Mouse (Mus musculus): Measurements from ENCODE around the gene Mecp2. TPM values are rescaled to one million over a fixed set of nuclear protein-coding genes. Genes with fewer than 3 reads are reported as not detected.
A peak's percentile ranks its signal among the peaks of the same experiment; 100 is the strongest.

Gene Mecp2
- polyA plus RNA-seq, 1 experiment = 22.7 TPM

GRCm38 (mm10) chrX:74084946-74085498 lies 50.1 kb downstream of the Mecp2 start:
- H3K36me3 ChIP-seq (ENCODE audit: control insufficient read depth, insufficient read depth, low read length, poor library complexity, severe bottlenecking) = no peaks in the 10 kb centered on the region
- peak overlapping the region; percentile 48 for H3K27ac ChIP-seq (ENCODE audit: insufficient read depth, low read length)
- peak overlapping the region; percentile 91 for H3K9ac ChIP-seq (ENCODE audit: low read depth, poor library complexity, severe bottlenecking)
- H3K4me1 ChIP-seq (ENCODE audit: control insufficient read depth, insufficient read depth, low read length) = no peaks in the 10 kb centered on the region
- H3K27me3 ChIP-seq (ENCODE audit: control insufficient read depth, insufficient read depth, low read length, poor library complexity, severe bottlenecking) = no peaks in the 10 kb centered on the region
- H3K9me3 ChIP-seq (replicated peaks; ENCODE audit: control insufficient read depth, insufficient read depth, low read length, poor library complexity, severe bottlenecking) = no peaks in the 10 kb centered on the region
- TF ChIP-seq EP300 (IDR thresholded peaks at IDR 0.05; ENCODE audit: insufficient read depth, low read depth, low read length) = no peak
- peak overlapping the region; percentile 92 for H3K4me3 ChIP-seq (ENCODE audit: low read depth, low read length)

- Histone ChIP-seq H3K9ac (ENCODE audit: low read depth, poor library complexity, severe bottlenecking) (peak overlapping the region; percentile 91), H3K4me1 (ENCODE audit: control insufficient read depth, insufficient read depth, low read length) (no peaks in the 10 kb centered on the region), H3K36me3 (ENCODE audit: control insufficient read depth, insufficient read depth, low read length, poor library complexity, severe bottlenecking) (no peaks in the 10 kb centered on the region), H3K27me3 (ENCODE audit: control insufficient read depth, insufficient read depth, low read length, poor library complexity, severe bottlenecking) (no peaks in the 10 kb centered on the region), H3K9me3 (replicated peaks; ENCODE audit: control insufficient read depth, insufficient read depth, low read length, poor library complexity, severe bottlenecking) (no peaks in the 10 kb centered on the region), H3K4me3 (ENCODE audit: low read depth, low read length) (peak overlapping the region; percentile 92), H3K27ac (ENCODE audit: insufficient read depth, low read length) (peak overlapping the region; percentile 47)
- TF ChIP-seq EP300 (IDR thresholded peaks at IDR 0.05; ENCODE audit: insufficient read depth, low read depth, low read length) = no peak
- no peak for TF ChIP-seq POLR2A (IDR thresholded peaks at IDR 0.05; ENCODE audit: insufficient read depth, low read length)
- no peak for TF ChIP-seq CTCF (IDR thresholded peaks at IDR 0.05; ENCODE audit: low read depth, low read length)
These were observed 50.8 kb downstream of the Mecp2 start for GRCm38 (mm10) chrX:74084276-74084837.

GRCm38 (mm10) chrX:74070794-74071193 lies 64.4 kb downstream of the Mecp2 start:
- Histone ChIP-seq H3K9ac (ENCODE audit: low read depth, poor library complexity, severe bottlenecking) (no peak overlapping the region), H3K36me3 (ENCODE audit: control insufficient read depth, insufficient read depth, low read length, poor library complexity, severe bottlenecking) (no peaks in the 10 kb centered on the region), H3K4me1 (ENCODE audit: control insufficient read depth, insufficient read depth, low read length) (no peaks in the 10 kb centered on the region), H3K27me3 (ENCODE audit: control insufficient read depth, insufficient read depth, low read length, poor library complexity, severe bottlenecking) (no peaks in the 10 kb centered on the region), H3K27ac (ENCODE audit: insufficient read depth, low read length) (no peak overlapping the region), H3K9me3 (replicated peaks; ENCODE audit: control insufficient read depth, insufficient read depth, low read length, poor library complexity, severe bottlenecking) (no peaks in the 10 kb centered on the region), H3K4me3 (ENCODE audit: low read depth, low read length) (no peak overlapping the region)
- TF ChIP-seq CTCF (IDR thresholded peaks at IDR 0.05; ENCODE audit: low read depth, low read length) (no peak), EP300 (IDR thresholded peaks at IDR 0.05; ENCODE audit: insufficient read depth, low read depth, low read length) (no peak)

GRCm38 (mm10) chrX:74067891-74068290 lies 67.3 kb downstream of the Mecp2 start:
- no peak overlapping the region for H3K4me3 ChIP-seq (ENCODE audit: low read depth, low read length)
- no peaks in the 10 kb centered on the region for H3K9me3 ChIP-seq (replicated peaks; ENCODE audit: control insufficient read depth, insufficient read depth, low read length, poor library complexity, severe bottlenecking)
- H3K4me1 ChIP-seq (ENCODE audit: control insufficient read depth, insufficient read depth, low read length) = no peaks in the 10 kb centered on the region
- no peak overlapping the region for H3K9ac ChIP-seq (ENCODE audit: low read depth, poor library complexity, severe bottlenecking)
- no peak overlapping the region for H3K27ac ChIP-seq (ENCODE audit: insufficient read depth, low read length)
- no peaks in the 10 kb centered on the region for H3K27me3 ChIP-seq (ENCODE audit: control insufficient read depth, insufficient read depth, low read length, poor library complexity, severe bottlenecking)
- no peaks in the 10 kb centered on the region for H3K36me3 ChIP-seq (ENCODE audit: control insufficient read depth, insufficient read depth, low read length, poor library complexity, severe bottlenecking)
- TF ChIP-seq EP300 (IDR thresholded peaks at IDR 0.05; ENCODE audit: insufficient read depth, low read depth, low read length) = no peak
- TF ChIP-seq POLR2A (IDR thresholded peaks at IDR 0.05; ENCODE audit: insufficient read depth, low read length) = no peak
- TF ChIP-seq CTCF (IDR thresholded peaks at IDR 0.05; ENCODE audit: low read depth, low read length) = no peak

- Histone ChIP-seq H3K4me1 (ENCODE audit: control insufficient read depth, insufficient read depth, low read length) (no peaks in the 10 kb centered on the region), H3K9me3 (replicated peaks; ENCODE audit: control insufficient read depth, insufficient read depth, low read length, poor library complexity, severe bottlenecking) (no peaks in the 10 kb centered on the region), H3K36me3 (ENCODE audit: control insufficient read depth, insufficient read depth, low read length, poor library complexity, severe bottlenecking) (no peaks in the 10 kb centered on the region), H3K9ac (ENCODE audit: low read depth, poor library complexity, severe bottlenecking) (no peak overlapping the region), H3K4me3 (ENCODE audit: low read depth, low read length) (no peak overlapping the region), H3K27me3 (ENCODE audit: control insufficient read depth, insufficient read depth, low read length, poor library complexity, severe bottlenecking) (no peaks in the 10 kb centered on the region), H3K27ac (ENCODE audit: insufficient read depth, low read length) (no peak overlapping the region)
- TF ChIP-seq EP300 (IDR thresholded peaks at IDR 0.05; ENCODE audit: insufficient read depth, low read depth, low read length) = no peak
- no peak for TF ChIP-seq POLR2A (IDR thresholded peaks at IDR 0.05; ENCODE audit: insufficient read depth, low read length)
- no peak for TF ChIP-seq CTCF (IDR thresholded peaks at IDR 0.05; ENCODE audit: low read depth, low read length)
These were observed 90.1 kb downstream of the Mecp2 start for GRCm38 (mm10) chrX:74045107-74045506.

GRCm38 (mm10) chrX:74037702-74038375 lies 97.3 kb downstream of the Mecp2 start:
- Histone ChIP-seq H3K9ac (ENCODE audit: low read depth, poor library complexity, severe bottlenecking) (no peak overlapping the region), H3K4me3 (ENCODE audit: low read depth, low read length) (no peak overlapping the region), H3K27me3 (ENCODE audit: control insufficient read depth, insufficient read depth, low read length, poor library complexity, severe bottlenecking) (no peaks in the 10 kb centered on the region), H3K9me3 (replicated peaks; ENCODE audit: control insufficient read depth, insufficient read depth, low read length, poor library complexity, severe bottlenecking) (no peaks in the 10 kb centered on the region), H3K27ac (ENCODE audit: insufficient read depth, low read length) (no peak overlapping the region), H3K4me1 (ENCODE audit: control insufficient read depth, insufficient read depth, low read length) (no peaks in the 10 kb centered on the region), H3K36me3 (ENCODE audit: control insufficient read depth, insufficient read depth, low read length, poor library complexity, severe bottlenecking) (peaks cover 13% of the 10 kb centered on the region)
- no peak for TF ChIP-seq POLR2A (IDR thresholded peaks at IDR 0.05; ENCODE audit: insufficient read depth, low read length)
- TF ChIP-seq CTCF (IDR thresholded peaks at IDR 0.05; ENCODE audit: low read depth, low read length) = no peak
- no peak for TF ChIP-seq EP300 (IDR thresholded peaks at IDR 0.05; ENCODE audit: insufficient read depth, low read depth, low read length)
